Mouse (Mus musculus) spleen, adult 18-20 months (tissue): Measurements from ENCODE around the gene Fthl17f.
A peak's percentile ranks its signal among the peaks of the same experiment; 100 is the strongest.
"Not testable (repeated sequence)": the region's sequence is repeated elsewhere in the genome, so short reads cannot be mapped to it uniquely, and the experiment has no call there.

ENCODE experiments used
- DNase-seq, 2 experiments: peaks; one replicate each; pipeline ENCODE4 v3.0.0; 2022; ENCODE audit warnings: mixed read lengths in 2 of 2

Fthl17f gene

DNA sequence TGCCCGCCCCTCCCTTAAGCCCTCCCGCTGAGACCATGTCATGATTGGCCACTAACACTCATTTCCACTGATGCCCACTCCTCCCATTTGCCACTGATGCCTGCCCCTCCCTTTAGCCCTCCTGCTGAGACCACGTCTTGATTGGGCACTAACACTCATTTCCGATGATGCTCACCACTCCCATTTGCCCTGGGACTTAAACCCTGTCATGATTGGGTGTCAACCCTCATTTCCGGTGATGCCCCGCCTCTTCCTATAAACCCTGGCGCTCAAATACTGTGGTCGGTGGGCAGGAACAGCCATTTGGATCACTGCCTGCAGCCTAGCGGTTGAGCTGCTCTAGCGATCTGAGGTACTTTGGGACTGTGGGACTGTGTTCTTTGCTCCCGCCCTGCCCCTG is at the start of gene Fthl17f:
Gene Fthl17f (plus strand): TSS at position 301 of the 400 bp plus-strand sequence.
- DNase-seq: not testable (repeated sequence)

GRCm38 (mm10) chrX:9016079-9016478 is 46.7 kb upstream of the Fthl17f start:
- no peak for DNase-seq

GRCm38 (mm10) chrX:9019481-9019880 is 43.3 kb upstream of the Fthl17f start:
- DNase-seq: no peak

DNA sequence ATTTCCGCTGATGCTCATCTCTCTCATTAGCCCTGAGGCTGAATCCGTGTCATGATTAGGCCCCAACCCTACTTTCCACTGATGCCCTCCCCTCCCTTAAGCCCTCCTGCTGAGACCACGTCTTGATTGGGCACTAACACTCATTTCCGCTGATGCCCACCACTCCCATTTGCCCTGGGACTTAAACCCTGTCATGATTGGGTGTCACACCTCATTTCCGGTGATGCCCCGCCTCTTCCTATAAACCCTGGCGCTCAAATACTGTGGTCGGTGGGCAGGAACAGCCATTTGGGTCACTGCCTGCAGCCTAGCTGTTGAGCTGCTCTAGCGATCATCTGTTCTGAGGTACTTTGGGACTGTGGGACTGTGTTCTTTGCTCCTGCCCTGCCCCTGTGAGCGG is 29.6 kb upstream of the Fthl17f start, which contains the start of gene Fthl17e:
Gene Fthl17e (plus strand): TSS at position 301 of the 400 bp plus-strand sequence.
- not testable (repeated sequence) for DNase-seq

GRCm38 (mm10) chrX:9041611-9042010 is 21.2 kb upstream of the Fthl17f start:
- DNase-seq: peak in 1 of 2 experiments; percentile 4

DNA sequence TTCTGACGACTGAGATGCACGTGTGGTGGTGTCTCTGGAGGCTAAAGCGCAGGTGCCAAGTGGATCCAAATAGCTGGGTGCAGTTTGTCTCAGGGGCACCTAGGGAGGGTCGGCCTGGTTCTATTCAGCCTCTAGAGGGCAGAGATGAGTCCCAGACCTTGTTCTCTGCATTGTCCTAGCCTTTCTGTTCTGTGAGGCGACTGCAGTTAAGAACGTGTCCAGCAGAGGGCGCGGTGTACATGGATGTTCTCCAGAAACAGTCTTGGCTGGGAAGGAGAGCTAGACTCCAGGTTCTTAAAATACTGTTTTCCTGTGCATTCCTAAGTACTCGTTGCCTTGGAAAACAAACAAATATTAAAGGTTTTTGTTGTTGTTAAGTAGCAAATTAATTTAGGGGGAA is 1.9 kb upstream of the Fthl17f start:
- DNase-seq: peak; percentile 44 to 51

DNA sequence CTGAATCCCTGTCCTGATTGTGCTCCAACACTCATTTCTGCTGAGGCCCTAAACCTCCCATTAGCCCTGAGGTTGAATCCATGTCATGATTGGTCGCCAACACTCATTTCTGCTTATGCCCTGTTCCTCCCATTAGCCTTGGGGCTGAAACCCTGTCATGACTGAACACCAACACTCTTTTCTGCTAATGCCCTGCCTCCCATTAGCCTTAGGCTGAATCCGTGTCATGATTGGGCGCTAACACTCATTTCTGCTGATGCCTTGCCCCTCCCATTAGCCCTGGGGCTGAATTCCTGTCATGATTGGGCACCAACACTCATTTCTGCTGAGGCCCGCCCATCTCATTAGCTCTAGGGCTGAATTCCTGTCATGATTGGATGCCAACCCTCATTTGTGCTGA is 714 bp upstream of the Fthl17f start:
- DNase-seq: no peak

DNA sequence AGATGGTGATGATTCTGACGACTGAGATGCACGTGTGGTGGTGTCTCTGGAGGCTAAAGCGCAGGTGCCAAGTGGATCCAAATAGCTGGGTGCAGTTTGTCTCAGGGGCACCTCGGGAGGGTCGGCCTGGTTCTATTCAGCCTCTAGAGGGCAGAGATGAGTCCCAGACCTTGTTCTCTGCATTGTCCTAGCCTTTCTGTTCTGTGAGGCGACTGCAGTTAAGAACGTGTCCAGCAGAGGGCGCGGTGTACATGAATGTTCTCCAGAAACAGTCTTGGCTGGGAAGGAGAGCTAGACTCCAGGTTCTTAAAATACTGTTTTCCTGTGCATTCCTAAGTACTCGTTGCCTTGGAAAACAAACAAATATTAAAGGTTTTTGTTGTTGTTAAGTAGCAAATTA is 14.9 kb downstream of the Fthl17f start:
- peak in 1 of 2 experiments; percentile 71 for DNase-seq

DNA sequence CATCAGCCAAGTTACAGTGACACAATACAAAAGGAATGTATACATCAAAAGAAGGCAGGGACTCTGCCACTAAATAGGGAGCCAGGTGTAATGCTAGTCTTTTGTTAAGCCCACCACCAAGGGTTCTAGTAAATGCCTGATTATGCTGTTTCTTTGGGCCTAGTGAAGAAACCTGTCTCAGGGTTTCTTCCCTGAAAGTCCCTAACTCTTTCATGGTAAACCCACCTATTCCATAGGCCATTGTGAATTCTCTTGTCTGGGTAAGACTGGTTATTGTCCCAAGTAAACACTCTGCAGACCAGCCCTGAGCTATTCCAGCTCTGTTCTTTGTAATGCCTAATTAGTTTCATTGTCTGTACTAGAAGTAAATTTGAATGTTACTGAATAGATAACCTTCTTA is 32.3 kb downstream of the Fthl17f start:
- DNase-seq: not testable (repeated sequence)

- no peak for DNase-seq
Observed at GRCm38 (mm10) chrX:9104262-9104661, 41.4 kb downstream of the Fthl17f start, which contains the start of gene 4930402K13Rik. Gene 4930402K13Rik, plus strand, starts transcription at chrX:9104562.

GRCm38 (mm10) chrX:9110381-9110780 is 47.6 kb downstream of the Fthl17f start:
- DNase-seq: no peak
